Mouse (Mus musculus): ENCODE measurements around the gene Clec4n.
"Not testable (repeated sequence)": the region's sequence is repeated elsewhere in the genome, so short reads cannot be mapped to it uniquely, and the experiment has no call there.

The Clec4n gene

GRCm38 (mm10) chr6:123292751-123293400 lies 63.2 kb downstream of the Clec4n start:
- DNase-seq, result no peak

GRCm38 (mm10) chr6:123293509-123293908 lies 63.9 kb downstream of the Clec4n start:
- not testable (repeated sequence) for DNase-seq

All from retina, postnatal 1 day (tissue).